Mouse (Mus musculus): ENCODE data around the gene Intu. TPM values are rescaled to one million over a fixed set of nuclear protein-coding genes. Genes with fewer than 3 reads are reported as not detected.

Gene Intu
- polyA plus RNA-seq, 1 experiment from 2014 or later = 3.7 TPM

- ATAC-seq (ENCODE audit: insufficient number of reproducible peaks, insufficient read depth, low FRiP score, low TSS enrichment, low read depth) = no peak
- Histone ChIP-seq H3K4me2 (no peak overlapping the region), H3K27ac (no peak overlapping the region), H3K9me3 (no peaks in the 10 kb centered on the region), H3K4me3 (no peak overlapping the region), H3K9ac (no peak overlapping the region), H3K36me3 (no peaks in the 10 kb centered on the region), H3K4me1 (peaks cover 21% of the 10 kb centered on the region), H3K27me3 (peaks cover 46% of the 10 kb centered on the region)
- WGBS = 30% methylated on average over 9 of the region's 9 CpGs
Measured at GRCm38 (mm10) chr3:40527976-40528950, 2.8 kb upstream of the Intu start.

GRCm38 (mm10) chr3:40528958-40529357, 2.1 kb upstream of the Intu start:
- Histone ChIP-seq H3K4me2 (no peak overlapping the region), H3K9me3 (no peaks in the 10 kb centered on the region), H3K4me1 (peaks cover 21% of the 10 kb centered on the region), H3K27ac (no peak overlapping the region), H3K9ac (no peak overlapping the region), H3K36me3 (no peaks in the 10 kb centered on the region), H3K4me3 (no peak overlapping the region), H3K27me3 (peaks cover 52% of the 10 kb centered on the region)
- 75% methylated on average over 6 of the region's 6 CpGs for WGBS
- ATAC-seq (ENCODE audit: insufficient number of reproducible peaks, insufficient read depth, low FRiP score, low TSS enrichment, low read depth) = no peak

- peaks cover 60% of the 10 kb centered on the region for H3K27me3 ChIP-seq
Measured at GRCm38 (mm10) chr3:40530845-40531244, 241 bp upstream of the Intu start.

GRCm38 (mm10) chr3:40532256-40532655, 1.2 kb downstream of the Intu start:
- no peaks in the 10 kb centered on the region for H3K9me3 ChIP-seq
- H3K36me3 ChIP-seq = no peaks in the 10 kb centered on the region
- peak overlapping the region; percentile 61 for H3K4me3 ChIP-seq
- peaks cover 56% of the 10 kb centered on the region for H3K27me3 ChIP-seq
- no peak for ATAC-seq (ENCODE audit: insufficient number of reproducible peaks, insufficient read depth, low FRiP score, low TSS enrichment, low read depth)
- H3K27ac ChIP-seq = no peak overlapping the region
- H3K9ac ChIP-seq = peak overlapping the region; percentile 69; the same call in 1 of the 2 replicates
- 5% methylated on average over 11 of the region's 11 CpGs for WGBS
- peak overlapping the region; percentile 99 for H3K4me2 ChIP-seq
- peaks cover 21% of the 10 kb centered on the region for H3K4me1 ChIP-seq

More at GRCm38 (mm10) chr3:40530845-40531244, 241 bp upstream of the Intu start:
- H3K9me3 ChIP-seq = no peaks in the 10 kb centered on the region
- H3K9ac ChIP-seq = peak overlapping the region; percentile 69; the same call in 1 of the 2 replicates
- ATAC-seq (ENCODE audit: insufficient number of reproducible peaks, insufficient read depth, low FRiP score, low TSS enrichment, low read depth) = no peak
- no peaks in the 10 kb centered on the region for H3K36me3 ChIP-seq
- peak overlapping the region; percentile 99 for H3K4me2 ChIP-seq
- H3K4me1 ChIP-seq = peaks cover 21% of the 10 kb centered on the region
- no peak overlapping the region for H3K27ac ChIP-seq
- 9% methylated on average over 7 of the region's 7 CpGs for WGBS
- H3K4me3 ChIP-seq = peak overlapping the region; percentile 61

- ATAC-seq (ENCODE audit: insufficient number of reproducible peaks, insufficient read depth, low FRiP score, low TSS enrichment, low read depth) = no peak
- no peaks in the 10 kb centered on the region for H3K36me3 ChIP-seq
- H3K9ac ChIP-seq = no peak overlapping the region
- WGBS = 72% methylated on average over 4 of the region's 4 CpGs
- no peak overlapping the region for H3K4me2 ChIP-seq
- peaks cover 45% of the 10 kb centered on the region for H3K27me3 ChIP-seq
- H3K27ac ChIP-seq = no peak overlapping the region
- peaks cover 17% of the 10 kb centered on the region for H3K4me1 ChIP-seq
- H3K4me3 ChIP-seq = no peak overlapping the region
- no peaks in the 10 kb centered on the region for H3K9me3 ChIP-seq
Measured at GRCm38 (mm10) chr3:40534141-40534540, 3.1 kb downstream of the Intu start.

- H3K9ac ChIP-seq = peak overlapping the region; percentile 87
- peak overlapping the region; percentile 64; the same call in 1 of the 2 replicates for H3K27ac ChIP-seq
- no peaks in the 10 kb centered on the region for H3K27me3 ChIP-seq
- H3K9me3 ChIP-seq = no peaks in the 10 kb centered on the region
- peaks cover 2% of the 10 kb centered on the region; the same call in 1 of the 2 replicates for H3K4me1 ChIP-seq
- 5% methylated on average over 33 of the region's 45 CpGs for WGBS
- H3K4me2 ChIP-seq = peak overlapping the region; percentile 66
- peak; percentile 89 for ATAC-seq (ENCODE audit: insufficient number of reproducible peaks, insufficient read depth, low FRiP score, low TSS enrichment, low read depth)
- H3K36me3 ChIP-seq = no peaks in the 10 kb centered on the region
- peak overlapping the region; percentile 90 for H3K4me3 ChIP-seq
Measured at GRCm38 (mm10) chr3:40540567-40541554, 9.8 kb downstream of the Intu start.

- H3K9me3 ChIP-seq = no peaks in the 10 kb centered on the region
- 82% methylated on average over 4 of the region's 4 CpGs for WGBS
- no peak overlapping the region for H3K9ac ChIP-seq
- no peaks in the 10 kb centered on the region for H3K27me3 ChIP-seq
- H3K4me3 ChIP-seq = no peak overlapping the region
- no peaks in the 10 kb centered on the region for H3K36me3 ChIP-seq
- no peaks in the 10 kb centered on the region for H3K4me1 ChIP-seq
- H3K4me2 ChIP-seq = no peak overlapping the region
- ATAC-seq (ENCODE audit: insufficient number of reproducible peaks, insufficient read depth, low FRiP score, low TSS enrichment, low read depth) = no peak
- no peak overlapping the region for H3K27ac ChIP-seq
Measured at GRCm38 (mm10) chr3:40546621-40547020, 15.5 kb downstream of the Intu start.

- H3K4me2 ChIP-seq = no peak overlapping the region
- no peak overlapping the region for H3K27ac ChIP-seq
- H3K4me3 ChIP-seq = no peak overlapping the region
- no peaks in the 10 kb centered on the region for H3K9me3 ChIP-seq
- WGBS = 64% methylated on average over 10 of the region's 10 CpGs
- H3K9ac ChIP-seq = no peak overlapping the region
- H3K36me3 ChIP-seq = peaks cover 20% of the 10 kb centered on the region
- no peak for ATAC-seq (ENCODE audit: insufficient number of reproducible peaks, insufficient read depth, low FRiP score, low TSS enrichment, low read depth)
- H3K4me1 ChIP-seq = peaks cover 5% of the 10 kb centered on the region; the same call in 1 of the 2 replicates
- no peaks in the 10 kb centered on the region for H3K27me3 ChIP-seq
Measured at GRCm38 (mm10) chr3:40652941-40653352, 121.9 kb downstream of the Intu start.

GRCm38 (mm10) chr3:40653582-40653981, 122.5 kb downstream of the Intu start:
- Histone ChIP-seq H3K36me3 (peaks cover 22% of the 10 kb centered on the region), H3K4me2 (no peak overlapping the region), H3K9ac (no peak overlapping the region), H3K9me3 (no peaks in the 10 kb centered on the region), H3K27ac (no peak overlapping the region), H3K27me3 (no peaks in the 10 kb centered on the region), H3K4me1 (peaks cover 5% of the 10 kb centered on the region; the same call in 1 of the 2 replicates), H3K4me3 (no peak overlapping the region)
- 93% methylated on average over 16 of the region's 16 CpGs for WGBS
- no peak for ATAC-seq (ENCODE audit: insufficient number of reproducible peaks, insufficient read depth, low FRiP score, low TSS enrichment, low read depth)

GRCm38 (mm10) chr3:40654028-40654427, 122.9 kb downstream of the Intu start:
- no peaks in the 10 kb centered on the region for H3K27me3 ChIP-seq
- no peak for ATAC-seq (ENCODE audit: insufficient number of reproducible peaks, insufficient read depth, low FRiP score, low TSS enrichment, low read depth)
- WGBS = 85% methylated on average over 11 of the region's 11 CpGs

GRCm38 (mm10) chr3:40655571-40655970, 124.5 kb downstream of the Intu start:
- Histone ChIP-seq H3K4me2 (no peak overlapping the region), H3K4me3 (no peak overlapping the region), H3K27ac (no peak overlapping the region), H3K27me3 (no peaks in the 10 kb centered on the region), H3K9me3 (no peaks in the 10 kb centered on the region), H3K36me3 (peaks cover 27% of the 10 kb centered on the region), H3K4me1 (peaks cover 5% of the 10 kb centered on the region; the same call in 1 of the 2 replicates), H3K9ac (no peak overlapping the region)
- WGBS = 72% methylated on average over 11 of the region's 11 CpGs
- no peak for ATAC-seq (ENCODE audit: insufficient number of reproducible peaks, insufficient read depth, low FRiP score, low TSS enrichment, low read depth)

More at GRCm38 (mm10) chr3:40654028-40654427, 122.9 kb downstream of the Intu start:
- Histone ChIP-seq H3K27ac (no peak overlapping the region), H3K36me3 (peaks cover 27% of the 10 kb centered on the region), H3K4me2 (no peak overlapping the region), H3K4me1 (peaks cover 5% of the 10 kb centered on the region; the same call in 1 of the 2 replicates), H3K9ac (no peak overlapping the region), H3K4me3 (no peak overlapping the region), H3K9me3 (no peaks in the 10 kb centered on the region)
